Mouse (Mus musculus) embryonic facial prominence, embryonic 12.5 days (tissue): Measurements from ENCODE around the gene Ttc28. TPM values are rescaled to one million over a fixed set of nuclear protein-coding genes. Genes with fewer than 3 reads are reported as not detected.

Experiments
- ATAC-seq: fragments of 200-750 bp; cut with Nextera tagmentation; 2 replicates; pipeline ENCODE4 v1.8.0; 2017; ENCODE audit not compliant: insufficient number of reproducible peaks, insufficient read depth, low FRiP score, low TSS enrichment
- H3K27ac ChIP-seq: fragments of 300-500 bp; sonication (generic); 2 replicates; pipeline ENCODE4 v1.5.1; 2016; ENCODE audit warnings: mild to moderate bottlenecking
- H3K27me3 ChIP-seq: fragments of 300-500 bp; sonication (generic); 2 replicates; pipeline ENCODE4 v1.6.1; 2016; ENCODE audit warnings: mild to moderate bottlenecking, moderate library complexity
- H3K36me3 ChIP-seq: fragments of 300-500 bp; sonication (generic); 2 replicates; pipeline ENCODE4 v1.6.1; 2016; ENCODE audit warnings: mild to moderate bottlenecking
- H3K4me1 ChIP-seq: fragments of 300-500 bp; sonication (generic); 2 replicates; pipeline ENCODE4 v1.6.1; 2016
- H3K4me2 ChIP-seq: fragments of 300-500 bp; sonication (generic); replicated peaks from 2 replicates; pipeline ENCODE4 v1.6.1; 2016; ENCODE audit warnings: mild to moderate bottlenecking, moderate library complexity
- H3K4me3 ChIP-seq: fragments of 300-500 bp; sonication (generic); 2 replicates; pipeline ENCODE4 v1.5.1; 2016; ENCODE audit warnings: mild to moderate bottlenecking
- H3K9ac ChIP-seq: fragments of 300-500 bp; sonication (generic); 2 replicates; pipeline ENCODE4 v1.6.1; 2016; ENCODE audit warnings: mild to moderate bottlenecking, moderate library complexity
- H3K9me3 ChIP-seq: fragments of 300-500 bp; sonication (generic); 2 replicates; pipeline ENCODE4 v1.6.1; 2016; ENCODE audit warnings: mild to moderate bottlenecking, moderate library complexity
- WGBS: fragments of 180-500 bp; shearing (Covaris S2); methylation state at CpG from one replicate; pipeline ENCODE4 v1.1.7; 2016; 5-methylcytosine and 5-hydroxymethylcytosine counted together
- polyA plus RNA-seq: library from polyadenylated mRNA; unstranded; fragments of >200 nt; fragmentation: Nextera tagmentation; extraction: Ambion mirVana; gene quantifications from 2 replicates; pipeline ENCODE4 v1.2.1, GENCODE M21; 2016

The Ttc28 gene
- polyA plus RNA-seq, 1 experiment from 2014 or later = 21.2 TPM

GRCm38 (mm10) chr5:111141139-111141885, 261.7 kb downstream of the Ttc28 start:
- no peak overlapping the region for H3K4me3 ChIP-seq
- H3K27ac ChIP-seq = no peak overlapping the region
- H3K9ac ChIP-seq = 0 out of 2 replicates have a peak overlapping the region, but pooled peaks have one; percentile 4
- WGBS = 71% methylated on average over 20 of the region's 20 CpGs
- no peak for ATAC-seq
- H3K4me1 ChIP-seq = peaks cover 52% of the 10 kb centered on the region
- H3K36me3 ChIP-seq = no peaks in the 10 kb centered on the region
- H3K4me2 ChIP-seq = no peak overlapping the region
- H3K9me3 ChIP-seq = no peaks in the 10 kb centered on the region
- no peaks in the 10 kb centered on the region for H3K27me3 ChIP-seq

GRCm38 (mm10) chr5:111142837-111143236, 263.2 kb downstream of the Ttc28 start:
- Histone ChIP-seq H3K9ac (no peak overlapping the region), H3K4me3 (no peak overlapping the region), H3K27me3 (no peaks in the 10 kb centered on the region), H3K4me1 (peaks cover 36% of the 10 kb centered on the region), H3K9me3 (no peaks in the 10 kb centered on the region), H3K27ac (no peak overlapping the region), H3K4me2 (no peak overlapping the region), H3K36me3 (no peaks in the 10 kb centered on the region)
- ATAC-seq = no peak
- WGBS = 61% methylated on average over 4 of the region's 4 CpGs

- H3K9ac ChIP-seq = no peak overlapping the region
- ATAC-seq = no peak
- no peak overlapping the region for H3K27ac ChIP-seq
- H3K27me3 ChIP-seq = no peaks in the 10 kb centered on the region
- H3K4me1 ChIP-seq = peaks cover 21% of the 10 kb centered on the region
- H3K4me2 ChIP-seq = no peak overlapping the region
- H3K4me3 ChIP-seq = no peak overlapping the region
- WGBS = 86% methylated on average over 7 of the region's 7 CpGs
- H3K36me3 ChIP-seq = no peaks in the 10 kb centered on the region
- H3K9me3 ChIP-seq = no peaks in the 10 kb centered on the region
Observed at GRCm38 (mm10) chr5:111144411-111144810, 264.8 kb downstream of the Ttc28 start.

DNA sequence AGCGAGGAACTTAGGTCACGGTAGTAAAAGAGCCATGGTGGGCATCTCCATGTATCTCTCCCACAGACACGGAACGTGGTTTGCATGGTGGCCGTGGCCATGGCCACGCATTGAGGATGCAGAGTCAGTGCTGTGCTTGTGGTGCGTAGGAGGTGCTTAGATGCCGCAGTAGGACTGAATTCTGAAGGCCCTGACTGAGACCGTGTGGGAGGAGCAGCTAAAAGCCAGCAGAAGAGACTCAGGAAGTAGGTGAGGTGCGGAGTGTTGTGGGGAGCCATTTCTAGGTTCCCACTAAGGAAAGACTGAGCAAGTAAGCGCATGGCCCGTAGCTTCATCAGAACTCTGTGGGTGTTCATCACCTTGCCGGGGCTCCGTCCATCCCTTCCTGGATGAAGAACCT, 271.0 kb downstream of the Ttc28 start:
- Histone ChIP-seq H3K9me3 (no peaks in the 10 kb centered on the region), H3K36me3 (no peaks in the 10 kb centered on the region), H3K27ac (no peak overlapping the region), H3K9ac (no peak overlapping the region), H3K27me3 (no peaks in the 10 kb centered on the region), H3K4me3 (no peak overlapping the region), H3K4me1 (peaks cover 38% of the 10 kb centered on the region), H3K4me2 (no peak overlapping the region)
- ATAC-seq = no peak
- WGBS = 92% methylated on average over 14 of the region's 14 CpGs

DNA sequence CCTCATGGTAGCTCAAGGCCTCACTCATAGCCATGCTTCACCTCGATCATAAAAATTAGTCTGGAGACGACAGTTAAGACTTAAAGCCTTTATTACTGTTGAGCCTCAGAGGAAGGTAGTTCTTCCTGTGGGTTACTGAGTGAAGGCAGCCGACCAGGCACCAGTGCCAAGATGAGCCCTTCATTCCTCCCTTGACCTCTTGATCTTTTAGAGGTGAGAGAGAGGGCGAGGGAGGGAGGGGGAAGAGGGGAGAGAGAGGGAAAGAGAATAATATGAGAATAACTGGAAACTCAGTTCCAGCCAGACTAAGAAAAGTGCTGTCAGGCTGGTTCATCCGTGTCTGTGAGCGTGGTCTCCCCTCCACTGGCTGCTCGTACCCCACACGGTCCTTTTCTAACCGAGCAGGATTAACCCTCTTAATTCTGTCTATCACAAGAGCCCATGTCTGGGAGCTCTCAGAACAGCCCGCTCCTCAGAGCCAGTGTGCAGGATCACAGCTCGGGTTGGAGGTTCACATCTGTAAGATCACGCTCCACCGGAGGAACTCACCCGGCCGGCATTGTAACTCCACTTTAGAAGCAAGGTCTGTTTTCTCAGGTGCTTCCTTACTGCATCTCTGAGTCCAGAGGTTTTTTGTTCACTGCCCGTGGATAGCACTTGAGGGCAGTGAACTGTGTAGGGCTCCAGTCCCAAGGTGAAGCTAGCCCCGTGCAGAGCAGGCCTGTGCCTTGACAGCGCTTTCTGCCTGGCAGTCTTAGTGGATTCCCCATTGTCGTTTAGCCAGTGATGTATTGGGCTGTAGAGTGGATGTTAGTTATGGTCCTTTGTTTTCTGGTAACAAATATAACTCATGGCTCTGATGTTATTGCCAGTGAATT, 272.5 kb downstream of the Ttc28 start:
- Histone ChIP-seq H3K27me3 (no peaks in the 10 kb centered on the region), H3K9me3 (no peaks in the 10 kb centered on the region), H3K4me3 (no peak overlapping the region), H3K36me3 (no peaks in the 10 kb centered on the region), H3K4me2 (no peak overlapping the region), H3K27ac (0 out of 2 replicates have a peak overlapping the region, but pooled peaks have one; percentile 36), H3K9ac (no peak overlapping the region), H3K4me1 (peaks cover 48% of the 10 kb centered on the region)
- no peak for ATAC-seq
- 25% methylated on average over 19 of the region's 19 CpGs for WGBS

GRCm38 (mm10) chr5:111154586-111154985, 275.0 kb downstream of the Ttc28 start:
- H3K27me3 ChIP-seq = no peaks in the 10 kb centered on the region
- no peaks in the 10 kb centered on the region for H3K36me3 ChIP-seq
- H3K9ac ChIP-seq = no peak overlapping the region
- H3K4me3 ChIP-seq = no peak overlapping the region
- H3K9me3 ChIP-seq = no peaks in the 10 kb centered on the region
- H3K4me2 ChIP-seq = no peak overlapping the region
- peaks cover 63% of the 10 kb centered on the region for H3K4me1 ChIP-seq
- 12% methylated on average over 7 of the region's 7 CpGs for WGBS
- no peak overlapping the region for H3K27ac ChIP-seq
- ATAC-seq = peak; percentile 47; the same call in 1 of the 2 replicates

DNA sequence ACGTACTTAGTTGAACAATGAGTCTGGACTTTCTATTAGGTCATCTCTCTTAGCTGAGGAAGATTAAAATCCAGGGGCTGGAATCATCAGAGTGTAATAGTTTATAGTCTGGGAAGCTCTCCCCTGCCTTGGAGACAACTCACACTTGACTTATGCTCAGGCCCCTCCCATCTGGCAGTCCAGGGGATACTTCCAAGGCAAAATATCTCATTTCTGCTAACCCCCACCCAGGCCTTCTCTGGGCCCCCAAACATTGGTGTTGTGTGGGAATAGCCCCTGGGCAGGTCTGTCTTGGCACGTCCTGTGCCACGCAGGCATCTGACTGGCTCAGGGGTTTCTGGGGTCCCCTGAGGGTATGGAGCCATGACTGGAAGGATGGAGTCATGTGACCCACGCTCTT, 275.7 kb downstream of the Ttc28 start:
- Histone ChIP-seq H3K9me3 (no peaks in the 10 kb centered on the region), H3K27ac (no peak overlapping the region), H3K36me3 (no peaks in the 10 kb centered on the region), H3K4me3 (no peak overlapping the region), H3K9ac (no peak overlapping the region), H3K4me1 (peaks cover 70% of the 10 kb centered on the region), H3K27me3 (no peaks in the 10 kb centered on the region), H3K4me2 (no peak overlapping the region)
- WGBS = 80% methylated on average over 4 of the region's 4 CpGs
- no peak for ATAC-seq

DNA sequence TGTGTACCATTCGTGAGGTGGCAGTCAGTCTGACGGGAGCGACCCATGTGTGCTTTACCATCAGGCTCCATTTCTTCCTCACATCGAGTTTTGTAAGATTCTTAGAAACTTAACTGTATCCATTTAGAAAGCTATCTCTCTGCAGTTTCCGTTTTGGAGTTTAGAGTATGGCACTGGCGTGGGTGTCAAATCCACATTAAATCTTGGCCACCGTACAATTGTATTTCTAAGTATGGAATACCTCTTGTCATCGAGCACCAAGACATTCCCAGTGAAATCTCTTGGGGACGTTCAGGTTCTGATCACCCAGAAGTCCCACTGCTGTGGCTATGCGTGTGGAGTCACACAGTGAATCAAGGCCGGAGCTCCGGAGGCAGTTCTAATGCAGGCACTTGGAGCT, 276.3 kb downstream of the Ttc28 start:
- H3K4me1 ChIP-seq = peaks cover 77% of the 10 kb centered on the region
- H3K9me3 ChIP-seq = no peaks in the 10 kb centered on the region
- no peaks in the 10 kb centered on the region for H3K27me3 ChIP-seq
- H3K4me3 ChIP-seq = no peak overlapping the region
- H3K36me3 ChIP-seq = no peaks in the 10 kb centered on the region
- ATAC-seq = no peak
- no peak overlapping the region for H3K27ac ChIP-seq
- 92% methylated on average over 12 of the region's 12 CpGs for WGBS
- no peak overlapping the region for H3K4me2 ChIP-seq
- H3K9ac ChIP-seq = no peak overlapping the region

DNA sequence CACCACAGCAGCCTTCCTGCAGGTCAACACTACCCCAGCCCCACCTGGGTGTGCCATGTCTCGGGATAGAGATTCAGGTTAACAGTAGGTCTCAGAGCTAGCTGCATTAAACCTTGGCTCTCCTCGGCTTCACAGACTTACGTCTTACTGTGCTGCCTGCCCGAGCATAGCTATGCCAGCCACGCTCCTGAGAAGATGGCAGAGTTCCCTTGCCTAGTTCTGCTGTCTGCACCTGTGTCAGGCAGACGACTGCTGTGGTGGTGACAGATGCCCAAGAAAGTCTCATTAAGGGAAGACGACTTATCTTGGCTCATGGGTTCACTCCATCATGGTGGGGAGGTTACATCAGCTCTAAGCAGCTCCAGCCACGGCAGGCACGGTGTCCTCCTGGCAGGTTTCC, 278.7 kb downstream of the Ttc28 start:
- Histone ChIP-seq H3K4me1 (peaks cover 74% of the 10 kb centered on the region), H3K36me3 (no peaks in the 10 kb centered on the region), H3K27me3 (no peaks in the 10 kb centered on the region), H3K27ac (no peak overlapping the region), H3K4me2 (no peak overlapping the region), H3K9ac (no peak overlapping the region), H3K4me3 (no peak overlapping the region), H3K9me3 (no peaks in the 10 kb centered on the region)
- WGBS = 85% methylated on average over 9 of the region's 9 CpGs
- ATAC-seq = no peak

DNA sequence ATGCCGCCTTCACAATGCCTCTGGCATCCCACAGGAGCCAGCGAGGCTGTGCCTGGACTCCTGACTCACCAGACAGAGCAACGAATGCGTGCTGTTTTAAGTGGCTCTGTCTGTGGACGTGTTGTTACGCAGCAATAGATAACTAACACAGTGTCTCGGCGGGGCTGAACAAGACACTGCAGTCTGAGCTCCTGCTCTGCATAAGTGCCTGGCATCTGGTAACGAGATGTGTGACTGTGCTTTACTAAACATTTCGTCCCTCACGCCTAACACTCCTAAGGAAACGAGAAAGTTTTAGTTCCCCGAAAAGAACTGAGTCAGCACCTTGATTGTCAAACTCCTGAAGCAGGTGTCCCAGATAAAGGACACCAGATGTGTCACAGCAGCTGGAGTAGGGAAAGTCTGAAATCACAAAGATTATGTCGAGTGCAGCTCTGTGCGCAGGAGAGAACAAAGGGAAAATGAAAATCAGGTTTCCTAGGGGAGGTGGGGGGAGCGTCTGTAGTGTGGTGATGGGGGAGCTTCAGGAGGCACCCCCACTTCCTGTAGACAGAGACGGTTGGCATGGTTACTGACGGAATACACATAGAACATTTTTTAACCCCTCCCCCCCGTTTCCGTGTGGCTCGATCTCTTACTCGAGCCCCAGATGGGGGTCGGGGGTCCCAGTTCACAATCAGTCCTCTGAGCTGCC, 280.2 kb downstream of the Ttc28 start:
- no peaks in the 10 kb centered on the region for H3K27me3 ChIP-seq
- H3K4me2 ChIP-seq = peak overlapping the region; percentile 24
- H3K4me3 ChIP-seq = no peak overlapping the region
- 28% methylated on average over 23 of the region's 23 CpGs for WGBS
- peaks cover 74% of the 10 kb centered on the region for H3K4me1 ChIP-seq
- peak overlapping the region; percentile 37 for H3K27ac ChIP-seq
- no peaks in the 10 kb centered on the region for H3K9me3 ChIP-seq
- ATAC-seq = no peak
- H3K9ac ChIP-seq = no peak overlapping the region
- no peaks in the 10 kb centered on the region for H3K36me3 ChIP-seq

DNA sequence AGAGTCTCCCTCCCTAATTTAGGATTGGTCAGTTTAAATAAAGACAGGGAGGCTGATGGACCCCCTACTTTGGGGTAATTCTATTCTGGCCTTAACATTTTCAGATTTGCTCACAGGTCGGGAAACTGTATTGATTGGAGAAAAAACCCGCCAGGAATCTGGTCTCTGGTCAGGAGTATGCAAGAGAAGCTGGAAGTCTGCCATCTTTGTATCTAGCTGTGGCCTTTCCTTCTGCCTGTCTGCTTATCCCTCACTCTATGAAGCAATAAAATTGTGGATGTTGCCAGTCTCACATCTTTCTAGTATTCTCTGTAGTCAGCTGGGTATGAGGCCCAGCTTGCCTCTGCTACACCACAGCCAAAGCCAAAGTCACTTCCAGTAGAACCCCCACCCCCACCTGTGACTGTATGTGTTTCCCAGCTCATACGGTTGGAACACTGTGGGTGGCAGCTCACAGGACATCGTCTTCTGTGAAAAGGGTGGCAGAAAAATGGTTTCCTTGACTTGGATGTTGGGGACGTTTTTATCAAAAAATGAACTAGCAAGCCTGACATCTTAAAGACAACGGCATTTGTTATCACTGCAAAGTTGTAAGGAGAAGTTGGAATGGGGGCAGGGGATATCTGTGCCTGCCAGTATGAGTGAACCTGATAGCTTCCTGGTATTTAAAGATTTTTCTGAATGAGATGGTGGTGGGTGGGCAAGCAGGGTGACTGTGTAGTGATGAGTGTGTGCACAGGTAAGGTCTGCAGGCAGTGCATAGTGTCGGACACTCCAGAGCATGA, 281.7 kb downstream of the Ttc28 start:
- no peak for ATAC-seq
- Histone ChIP-seq H3K4me1 (peaks cover 65% of the 10 kb centered on the region), H3K9ac (no peak overlapping the region), H3K27me3 (no peaks in the 10 kb centered on the region), H3K4me3 (no peak overlapping the region), H3K9me3 (no peaks in the 10 kb centered on the region), H3K4me2 (no peak overlapping the region), H3K36me3 (no peaks in the 10 kb centered on the region), H3K27ac (no peak overlapping the region)
- WGBS = 74% methylated on average over 7 of the region's 7 CpGs
